Mouse (Mus musculus) frontal cortex, postnatal 36 days (tissue): ENCODE measurements around the gene Grip1.

Experiments used
- DNase-seq, 2 experiments: peaks; one replicate each; pipeline ENCODE4 v3.0.0; 2022; ENCODE audit warnings: low spot score in 2 of 2

Grip1 gene

GRCm38 (mm10) chr10:119663586-119663985 is 210.0 kb downstream of the Grip1 start:
- DNase-seq, result no peak

GRCm38 (mm10) chr10:119666386-119666785 is 212.8 kb downstream of the Grip1 start:
- no peak for DNase-seq

- DNase-seq, result no peak
Observed at GRCm38 (mm10) chr10:119670456-119670855, 216.8 kb downstream of the Grip1 start.

GRCm38 (mm10) chr10:119684377-119684826 is 230.8 kb downstream of the Grip1 start:
- no peak for DNase-seq

GRCm38 (mm10) chr10:119691358-119692083 is 237.9 kb downstream of the Grip1 start:
- peak; percentile 61 to 72 for DNase-seq

- DNase-seq, result peak in 1 of 2 experiments; percentile 32
Observed at GRCm38 (mm10) chr10:119692284-119692890, 238.8 kb downstream of the Grip1 start.

GRCm38 (mm10) chr10:119693400-119693799 is 239.8 kb downstream of the Grip1 start:
- no peak for DNase-seq

- no peak for DNase-seq
Observed at GRCm38 (mm10) chr10:119697257-119697798, 243.7 kb downstream of the Grip1 start.

- DNase-seq, result no peak
Observed at GRCm38 (mm10) chr10:119705348-119705747, 251.7 kb downstream of the Grip1 start.

- no peak for DNase-seq
Observed at GRCm38 (mm10) chr10:119706281-119706680, 252.7 kb downstream of the Grip1 start.

- peak; percentile 34 to 45 for DNase-seq
Observed at GRCm38 (mm10) chr10:119706983-119707382, 253.4 kb downstream of the Grip1 start.

GRCm38 (mm10) chr10:119721887-119722286 is 268.3 kb downstream of the Grip1 start:
- DNase-seq, result no peak

- no peak for DNase-seq
Observed at GRCm38 (mm10) chr10:119722471-119722870, 268.8 kb downstream of the Grip1 start.

GRCm38 (mm10) chr10:119723671-119724070 is 270.0 kb downstream of the Grip1 start:
- DNase-seq, result no peak

- DNase-seq, result no peak
Observed at GRCm38 (mm10) chr10:119725363-119725762, 271.7 kb downstream of the Grip1 start.

GRCm38 (mm10) chr10:119725966-119726365 is 272.3 kb downstream of the Grip1 start:
- no peak for DNase-seq

- DNase-seq, result no peak
Observed at GRCm38 (mm10) chr10:119726921-119727320, 273.3 kb downstream of the Grip1 start.

- no peak for DNase-seq
Observed at GRCm38 (mm10) chr10:119730206-119730605, 276.6 kb downstream of the Grip1 start.

GRCm38 (mm10) chr10:119735011-119735992 is 281.7 kb downstream of the Grip1 start:
- DNase-seq, result no peak

GRCm38 (mm10) chr10:119739466-119739865 is 285.8 kb downstream of the Grip1 start:
- no peak for DNase-seq

GRCm38 (mm10) chr10:119742722-119743121 is 289.1 kb downstream of the Grip1 start:
- no peak for DNase-seq

- no peak for DNase-seq
Observed at GRCm38 (mm10) chr10:119752361-119752798, 298.8 kb downstream of the Grip1 start.
